Mouse (Mus musculus) heart, embryonic 12.5 days (tissue): Measurements from ENCODE around the gene Pde4d. TPM values are rescaled to one million over a fixed set of nuclear protein-coding genes. Genes with fewer than 3 reads are reported as not detected.

Experiments
- ATAC-seq: fragments of 200-750 bp; cut with Nextera tagmentation; 2 replicates; pipeline ENCODE4 v1.8.0; 2017; ENCODE audit warnings: moderate TSS enrichment, moderate library complexity; ENCODE audit not compliant: insufficient number of reproducible peaks, low FRiP score
- H3K27ac ChIP-seq: fragments of 300-500 bp; sonication (generic); 2 replicates; pipeline ENCODE4 v1.5.1; 2016; ENCODE audit warnings: mild to moderate bottlenecking, moderate library complexity; ENCODE audit not compliant: poor library complexity, severe bottlenecking
- H3K27me3 ChIP-seq: fragments of 300-500 bp; sonication (generic); replicated peaks from 2 replicates; pipeline ENCODE4 v1.6.1; 2016; ENCODE audit warnings: mild to moderate bottlenecking, moderate library complexity
- H3K36me3 ChIP-seq: fragments of 300-500 bp; sonication (generic); 2 replicates; pipeline ENCODE4 v1.6.1; 2016; ENCODE audit warnings: mild to moderate bottlenecking, moderate library complexity
- H3K4me1 ChIP-seq: fragments of 300-500 bp; sonication (generic); replicated peaks from 2 replicates; pipeline ENCODE4 v1.6.1; 2016; ENCODE audit warnings: mild to moderate bottlenecking
- H3K4me2 ChIP-seq: fragments of 300-500 bp; sonication (generic); 2 replicates; pipeline ENCODE4 v1.6.1; 2016; ENCODE audit warnings: mild to moderate bottlenecking, moderate library complexity
- H3K4me3 ChIP-seq: fragments of 300-500 bp; sonication (generic); 2 replicates; pipeline ENCODE4 v1.5.1; 2016; ENCODE audit warnings: mild to moderate bottlenecking
- H3K9ac ChIP-seq: fragments of 300-500 bp; sonication (generic); 2 replicates; pipeline ENCODE4 v1.6.1; 2016; ENCODE audit warnings: mild to moderate bottlenecking, moderate library complexity
- H3K9me3 ChIP-seq: fragments of 300-500 bp; sonication (generic); replicated peaks from 2 replicates; pipeline ENCODE4 v1.6.1; 2016; ENCODE audit warnings: mild to moderate bottlenecking, moderate library complexity
- WGBS: fragments of 180-500 bp; shearing (Covaris S2); methylation state at CpG from one replicate; pipeline ENCODE4 v1.1.7; 2016; 5-methylcytosine and 5-hydroxymethylcytosine counted together
- polyA plus RNA-seq: library from polyadenylated mRNA; unstranded; fragments of >200 nt; fragmentation: Nextera tagmentation; extraction: Ambion mirVana; gene quantifications from 2 replicates; pipeline ENCODE4 v1.2.1, GENCODE M21; 2016

Gene Pde4d
- polyA plus RNA-seq, 1 experiment from 2014 or later: 34.2 TPM

DNA sequence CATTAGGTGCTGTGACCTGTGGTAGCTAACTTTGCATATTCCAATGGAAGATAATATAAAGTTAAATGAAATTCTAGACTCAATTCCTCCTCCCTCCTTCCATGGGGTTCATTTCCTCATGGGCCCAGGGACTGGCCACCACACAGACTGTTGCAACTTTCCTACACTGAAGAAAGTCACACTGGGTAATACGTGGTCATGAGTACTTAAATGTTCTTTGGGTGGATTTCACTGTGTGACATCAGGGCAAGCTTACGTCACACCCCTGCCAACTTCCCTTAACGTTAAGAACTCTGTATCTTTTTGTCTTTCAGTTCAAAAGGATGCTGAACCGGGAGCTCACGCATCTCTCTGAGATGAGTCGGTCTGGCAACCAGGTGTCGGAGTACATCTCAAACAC, 1483.8 kb downstream of the Pde4d start:
- Histone ChIP-seq H3K4me3 (no peak overlapping the region), H3K9me3 (no peaks in the 10 kb centered on the region), H3K4me2 (no peak overlapping the region), H3K4me1 (no peaks in the 10 kb centered on the region), H3K36me3 (peaks cover 37% of the 10 kb centered on the region), H3K9ac (no peak overlapping the region), H3K27me3 (no peaks in the 10 kb centered on the region), H3K27ac (no peak overlapping the region)
- WGBS: 95% methylated on average over 7 of the region's 7 CpGs
- ATAC-seq: no peak

DNA sequence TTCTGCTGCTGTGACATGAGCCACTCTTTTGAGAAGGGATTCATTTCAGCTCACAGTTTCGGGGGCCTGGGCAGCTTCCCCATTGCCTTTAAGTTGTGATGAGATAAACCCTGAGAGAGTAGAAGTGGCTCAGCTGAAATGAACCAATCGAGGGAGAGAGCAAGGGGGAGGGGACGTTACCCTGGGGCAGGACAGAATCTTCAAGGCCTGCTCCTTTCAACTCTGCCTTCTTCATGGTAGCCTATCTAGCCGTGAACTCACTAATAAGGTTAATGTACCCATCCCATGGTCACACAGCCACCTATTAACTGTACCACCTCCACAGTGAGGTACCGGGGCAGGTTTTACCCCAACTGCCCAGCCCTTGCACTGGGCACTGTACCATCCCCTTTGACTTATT, 1487.1 kb downstream of the Pde4d start:
- no peak overlapping the region for H3K4me3 ChIP-seq
- no peaks in the 10 kb centered on the region for H3K9me3 ChIP-seq
- 90% methylated on average over 5 of the region's 5 CpGs for WGBS
- H3K9ac ChIP-seq: no peak overlapping the region
- H3K27me3 ChIP-seq: no peaks in the 10 kb centered on the region
- no peak overlapping the region for H3K27ac ChIP-seq
- H3K4me2 ChIP-seq: no peak overlapping the region
- H3K36me3 ChIP-seq: peaks cover 62% of the 10 kb centered on the region
- H3K4me1 ChIP-seq: no peaks in the 10 kb centered on the region
- no peak for ATAC-seq

DNA sequence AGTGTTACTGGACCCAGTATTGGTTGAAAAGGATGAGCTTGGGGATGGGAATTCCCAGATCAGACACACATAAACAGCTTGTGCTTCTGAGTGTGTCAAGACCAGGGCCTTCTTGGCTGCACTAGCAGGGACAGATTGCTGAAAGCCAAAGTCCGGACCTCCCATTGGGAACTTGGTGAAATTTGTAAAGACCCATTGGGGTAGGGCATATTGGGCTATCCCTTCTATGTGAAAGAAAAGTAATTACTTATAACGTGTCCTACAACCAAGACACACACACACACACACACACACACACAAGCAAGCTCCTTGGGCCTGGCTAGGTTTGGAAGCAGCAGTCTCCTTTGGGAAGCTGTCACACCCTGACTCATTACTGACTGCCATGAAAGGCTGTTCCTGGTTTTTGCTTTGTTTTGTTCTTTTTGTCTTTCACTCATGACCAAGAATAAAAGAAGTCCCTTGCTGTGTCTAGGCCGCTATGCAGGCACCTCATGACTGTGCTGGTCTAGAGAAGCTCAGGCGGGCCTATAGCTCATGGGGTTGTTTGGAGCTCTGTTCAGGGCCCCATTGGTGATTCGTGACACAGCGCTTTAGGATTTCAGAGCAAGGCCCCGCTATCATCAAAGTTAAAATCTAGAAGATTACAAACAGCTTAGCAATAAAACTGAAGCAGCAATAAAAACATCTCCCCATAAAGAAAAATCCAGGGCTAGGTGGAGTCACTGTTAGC, 1495.2 kb downstream of the Pde4d start:
- no peak for ATAC-seq
- Histone ChIP-seq H3K4me3 (no peak overlapping the region), H3K9me3 (no peaks in the 10 kb centered on the region), H3K27me3 (no peaks in the 10 kb centered on the region), H3K9ac (no peak overlapping the region), H3K36me3 (peaks cover 64% of the 10 kb centered on the region), H3K27ac (no peak overlapping the region), H3K4me2 (no peak overlapping the region), H3K4me1 (no peaks in the 10 kb centered on the region)
- WGBS: 94% methylated on average over 7 of the region's 7 CpGs

DNA sequence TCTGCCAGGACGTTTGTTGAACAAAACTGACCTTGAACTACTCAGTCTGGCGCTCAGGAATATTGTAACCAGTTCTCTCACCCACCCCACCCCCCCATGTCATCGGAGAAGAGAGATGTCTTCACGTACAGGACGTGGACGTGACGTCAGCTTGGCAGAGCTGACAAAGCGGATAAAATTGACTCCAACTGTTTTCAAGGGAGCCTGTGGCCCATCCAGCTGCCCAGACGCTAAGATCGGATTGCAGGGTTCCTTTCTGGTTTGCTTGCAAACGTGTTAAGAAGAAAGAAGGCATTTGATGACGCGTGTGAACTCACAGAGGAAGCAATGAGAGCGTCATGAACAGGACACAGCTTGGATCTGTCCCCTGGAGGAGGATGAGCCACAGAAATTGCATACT, 1501.7 kb downstream of the Pde4d start:
- ATAC-seq: no peak
- peaks cover 76% of the 10 kb centered on the region for H3K36me3 ChIP-seq
- 58% methylated on average over 14 of the region's 14 CpGs for WGBS

DNA sequence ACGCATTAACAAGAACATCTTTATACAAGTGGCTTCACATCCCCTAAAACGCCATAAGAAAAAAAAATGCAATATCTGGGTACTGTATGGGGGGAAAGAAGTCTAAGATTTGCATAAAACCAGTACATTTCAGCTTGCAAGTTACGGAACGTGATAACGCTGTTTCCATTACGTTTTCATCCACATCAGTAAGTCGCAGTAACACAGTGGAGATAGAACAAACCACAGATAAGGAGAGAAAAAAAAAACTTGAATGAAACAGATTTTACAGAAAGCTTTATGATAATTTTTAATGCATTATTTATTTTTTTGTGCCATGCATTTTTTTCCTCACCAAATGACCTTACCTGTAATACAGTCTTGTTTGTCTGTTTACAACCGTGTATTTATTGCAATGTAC, 1504.4 kb downstream of the Pde4d start:
- Histone ChIP-seq H3K9ac (no peak overlapping the region), H3K9me3 (no peaks in the 10 kb centered on the region), H3K4me3 (no peak overlapping the region), H3K27ac (no peak overlapping the region), H3K27me3 (no peaks in the 10 kb centered on the region), H3K36me3 (peaks cover 53% of the 10 kb centered on the region), H3K4me1 (peaks cover 4% of the 10 kb centered on the region; the same call in 1 of the 2 replicates), H3K4me2 (no peak overlapping the region)
- 90% methylated on average over 8 of the region's 8 CpGs for WGBS
- ATAC-seq: no peak

More for the DNA sequence above, 1501.7 kb downstream of the Pde4d start:
- Histone ChIP-seq H3K4me3 (no peak overlapping the region), H3K4me1 (peaks cover 4% of the 10 kb centered on the region; the same call in 1 of the 2 replicates), H3K9ac (no peak overlapping the region), H3K27me3 (no peaks in the 10 kb centered on the region), H3K27ac (no peak overlapping the region), H3K9me3 (no peaks in the 10 kb centered on the region), H3K4me2 (no peak overlapping the region)

DNA sequence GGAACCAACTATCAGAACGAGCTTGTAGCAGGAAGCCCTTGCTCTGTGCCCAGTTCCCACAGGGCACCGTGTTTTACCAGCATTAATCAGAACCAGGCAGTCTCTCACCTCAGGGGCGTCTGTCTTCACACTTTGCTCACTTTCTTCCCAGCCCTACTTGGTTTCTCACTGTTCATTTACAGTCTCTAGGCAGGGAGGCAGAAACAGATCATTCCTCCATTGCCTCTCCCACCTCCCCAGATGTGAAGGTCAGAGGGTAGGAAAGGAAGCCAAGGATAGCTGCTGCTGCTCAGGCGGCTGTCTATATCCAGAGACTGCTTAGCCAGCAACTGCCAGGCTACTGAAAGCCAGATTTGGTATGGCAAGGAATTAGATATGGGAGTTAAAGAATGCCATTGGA, 1508.2 kb downstream of the Pde4d start:
- Histone ChIP-seq H3K9ac (no peak overlapping the region), H3K9me3 (no peaks in the 10 kb centered on the region), H3K4me2 (no peak overlapping the region), H3K4me3 (no peak overlapping the region), H3K4me1 (no peaks in the 10 kb centered on the region), H3K36me3 (peaks cover 19% of the 10 kb centered on the region), H3K27ac (no peak overlapping the region), H3K27me3 (no peaks in the 10 kb centered on the region)
- ATAC-seq: no peak
- WGBS: 43% methylated on average over 4 of the region's 4 CpGs

GRCm38 (mm10) chr13:109982821-109983443, 1533.2 kb downstream of the Pde4d start:
- Histone ChIP-seq H3K36me3 (no peaks in the 10 kb centered on the region), H3K4me1 (peaks cover 15% of the 10 kb centered on the region), H3K9me3 (no peaks in the 10 kb centered on the region), H3K9ac (no peak overlapping the region), H3K27me3 (no peaks in the 10 kb centered on the region), H3K4me2 (no peak overlapping the region), H3K27ac (no peak overlapping the region), H3K4me3 (no peak overlapping the region)
- WGBS: 66% methylated on average over 10 of the region's 10 CpGs
- ATAC-seq: no peak

- no peaks in the 10 kb centered on the region for H3K27me3 ChIP-seq
- no peak overlapping the region for H3K9ac ChIP-seq
- no peak overlapping the region for H3K27ac ChIP-seq
- H3K4me1 ChIP-seq: peaks cover 15% of the 10 kb centered on the region
- 85% methylated on average over 5 of the region's 5 CpGs for WGBS
- no peaks in the 10 kb centered on the region for H3K36me3 ChIP-seq
- no peak overlapping the region for H3K4me3 ChIP-seq
- no peak overlapping the region for H3K4me2 ChIP-seq
- no peaks in the 10 kb centered on the region for H3K9me3 ChIP-seq
- ATAC-seq: no peak
Observed at GRCm38 (mm10) chr13:109985411-109985810, 1535.7 kb downstream of the Pde4d start.

DNA sequence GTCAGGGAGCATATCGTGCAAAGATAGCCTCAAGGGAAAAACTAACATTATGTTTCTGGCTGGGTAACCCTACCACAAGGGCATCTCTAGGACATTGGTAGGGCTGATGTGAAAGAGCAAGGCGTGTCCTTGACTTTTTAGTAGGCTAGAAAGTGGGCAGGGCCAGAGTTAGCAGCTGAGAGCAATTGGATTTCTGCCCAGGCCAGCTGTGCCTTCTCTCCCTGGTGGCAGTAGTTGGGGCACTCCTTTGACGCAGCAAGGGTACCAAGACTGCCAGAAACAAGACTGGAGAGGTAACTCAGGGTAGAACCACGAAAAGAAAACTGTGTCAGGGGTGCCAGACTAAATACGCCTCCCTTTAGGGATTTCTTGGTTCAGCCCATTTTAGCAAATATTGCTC, 1536.1 kb downstream of the Pde4d start:
- H3K9ac ChIP-seq: no peak overlapping the region
- no peak for ATAC-seq
- H3K36me3 ChIP-seq: no peaks in the 10 kb centered on the region
- WGBS: 66% methylated on average over 5 of the region's 5 CpGs
- H3K9me3 ChIP-seq: no peaks in the 10 kb centered on the region
- H3K4me2 ChIP-seq: no peak overlapping the region
- H3K4me3 ChIP-seq: no peak overlapping the region
- no peaks in the 10 kb centered on the region for H3K27me3 ChIP-seq
- H3K27ac ChIP-seq: no peak overlapping the region
- peaks cover 15% of the 10 kb centered on the region for H3K4me1 ChIP-seq

GRCm38 (mm10) chr13:109992775-109993505, 1543.2 kb downstream of the Pde4d start:
- H3K4me2 ChIP-seq: no peak overlapping the region
- H3K36me3 ChIP-seq: no peaks in the 10 kb centered on the region
- no peak overlapping the region for H3K4me3 ChIP-seq
- H3K27me3 ChIP-seq: no peaks in the 10 kb centered on the region
- H3K27ac ChIP-seq: peak overlapping the region; percentile 48; the same call in 1 of the 2 replicates
- H3K4me1 ChIP-seq: peaks cover 35% of the 10 kb centered on the region
- peak; percentile 73; the same call in 1 of the 2 replicates for ATAC-seq
- no peaks in the 10 kb centered on the region for H3K9me3 ChIP-seq
- H3K9ac ChIP-seq: no peak overlapping the region
- 40% methylated on average over 5 of the region's 5 CpGs for WGBS

DNA sequence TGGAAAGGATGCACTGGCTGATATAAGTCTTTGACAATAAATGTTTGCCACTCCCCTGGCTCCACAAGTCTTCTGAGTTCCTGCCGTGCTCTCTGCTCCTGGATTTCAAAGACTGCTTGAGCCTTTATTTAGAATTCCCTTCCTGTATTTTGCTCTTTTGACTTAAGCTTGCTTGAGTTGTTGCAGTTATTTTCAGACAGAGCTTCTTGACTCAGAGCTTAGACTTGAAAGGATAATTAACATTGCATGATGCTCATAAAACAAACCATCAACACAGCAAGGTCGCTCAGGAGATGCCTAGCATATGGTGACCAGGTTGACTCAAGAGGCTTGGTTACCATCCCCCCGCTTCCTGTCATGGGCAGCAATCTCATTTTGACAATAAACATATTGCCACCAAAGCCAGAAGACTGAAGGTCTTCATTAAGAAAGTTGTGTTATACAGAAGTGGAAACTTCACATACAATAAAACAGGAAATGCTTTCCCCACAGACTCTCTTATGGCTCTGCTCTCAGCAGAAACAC, 1544.6 kb downstream of the Pde4d start:
- Histone ChIP-seq H3K4me2 (no peak overlapping the region), H3K9me3 (no peaks in the 10 kb centered on the region), H3K36me3 (no peaks in the 10 kb centered on the region), H3K4me3 (no peak overlapping the region), H3K9ac (no peak overlapping the region), H3K27ac (no peak overlapping the region), H3K27me3 (no peaks in the 10 kb centered on the region), H3K4me1 (peaks cover 35% of the 10 kb centered on the region)
- WGBS: 63% methylated on average over 3 of the region's 3 CpGs
- no peak for ATAC-seq
